Mouse (Mus musculus): ENCODE measurements around the gene Elf2. TPM values are rescaled to one million over a fixed set of nuclear protein-coding genes. Genes with fewer than 3 reads are reported as not detected.

The Elf2 gene
- polyA plus RNA-seq, 1 experiment from 2014 or later = 40.1 TPM

GRCm38 (mm10) chr3:51230886-51231285, 109.6 kb downstream of the Elf2 start:
- no peaks in the 10 kb centered on the region for H3K27me3 ChIP-seq (ENCODE audit: insufficient read depth, poor library complexity, severe bottlenecking)
- DNase-seq (ENCODE audit: low spot score) = no peak
- H3K27ac ChIP-seq = peak overlapping the region; percentile 83; the same call in 1 of the 2 replicates
- no peaks in the 10 kb centered on the region for H3K36me3 ChIP-seq
- H3K4me3 ChIP-seq = no peak overlapping the region
- WGBS = 61% methylated on average over 5 of the region's 5 CpGs
- H3K4me1 ChIP-seq = peaks cover 60% of the 10 kb centered on the region
- no peaks in the 10 kb centered on the region for H3K9me3 ChIP-seq

GRCm38 (mm10) chr3:51230146-51230835, 110.2 kb downstream of the Elf2 start:
- DNase-seq (ENCODE audit: low spot score) = peak; percentile 88
- 67% methylated on average over 6 of the region's 6 CpGs for WGBS
- Histone ChIP-seq H3K27me3 (ENCODE audit: insufficient read depth, poor library complexity, severe bottlenecking) (no peaks in the 10 kb centered on the region), H3K27ac (peak overlapping the region; percentile 83; the same call in 1 of the 2 replicates), H3K4me1 (peaks cover 60% of the 10 kb centered on the region), H3K36me3 (no peaks in the 10 kb centered on the region), H3K9me3 (no peaks in the 10 kb centered on the region), H3K4me3 (no peak overlapping the region)

- Histone ChIP-seq H3K4me1 (peaks cover 55% of the 10 kb centered on the region), H3K4me3 (no peak overlapping the region), H3K36me3 (no peaks in the 10 kb centered on the region), H3K9me3 (no peaks in the 10 kb centered on the region), H3K27ac (peak overlapping the region; percentile 36; the same call in 1 of the 2 replicates), H3K27me3 (ENCODE audit: insufficient read depth, poor library complexity, severe bottlenecking) (no peaks in the 10 kb centered on the region)
- WGBS = 76% methylated on average over 3 of the region's 3 CpGs
- DNase-seq (ENCODE audit: low spot score) = no peak
Measured at GRCm38 (mm10) chr3:51229226-51229625, 111.2 kb downstream of the Elf2 start.

GRCm38 (mm10) chr3:51228821-51229205, 111.7 kb downstream of the Elf2 start:
- peaks cover 54% of the 10 kb centered on the region for H3K4me1 ChIP-seq
- H3K9me3 ChIP-seq = no peaks in the 10 kb centered on the region
- DNase-seq (ENCODE audit: low spot score) = no peak
- WGBS = 84% methylated on average over 9 of the region's 9 CpGs
- no peaks in the 10 kb centered on the region for H3K27me3 ChIP-seq (ENCODE audit: insufficient read depth, poor library complexity, severe bottlenecking)
- H3K36me3 ChIP-seq = no peaks in the 10 kb centered on the region
- H3K4me3 ChIP-seq = no peak overlapping the region
- H3K27ac ChIP-seq = peak overlapping the region; percentile 36; the same call in 1 of the 2 replicates

- Histone ChIP-seq H3K36me3 (no peaks in the 10 kb centered on the region), H3K4me3 (no peak overlapping the region), H3K27ac (peak overlapping the region; percentile 36; the same call in 1 of the 2 replicates), H3K9me3 (no peaks in the 10 kb centered on the region), H3K27me3 (ENCODE audit: insufficient read depth, poor library complexity, severe bottlenecking) (no peaks in the 10 kb centered on the region), H3K4me1 (peaks cover 56% of the 10 kb centered on the region)
- 76% methylated on average over 10 of the region's 10 CpGs for WGBS
- DNase-seq (ENCODE audit: low spot score) = no peak
Measured at GRCm38 (mm10) chr3:51228038-51228820, 112.2 kb downstream of the Elf2 start.

GRCm38 (mm10) chr3:51226601-51227000, 113.9 kb downstream of the Elf2 start:
- Histone ChIP-seq H3K4me3 (peak overlapping the region; percentile 98), H3K27me3 (ENCODE audit: insufficient read depth, poor library complexity, severe bottlenecking) (no peaks in the 10 kb centered on the region), H3K9me3 (no peaks in the 10 kb centered on the region), H3K4me1 (peaks cover 67% of the 10 kb centered on the region), H3K36me3 (no peaks in the 10 kb centered on the region), H3K27ac (no peak overlapping the region)
- WGBS = 67% methylated on average over 3 of the region's 3 CpGs
- DNase-seq (ENCODE audit: low spot score) = no peak

GRCm38 (mm10) chr3:51225979-51226378, 114.5 kb downstream of the Elf2 start:
- Histone ChIP-seq H3K27me3 (ENCODE audit: insufficient read depth, poor library complexity, severe bottlenecking) (no peaks in the 10 kb centered on the region), H3K36me3 (no peaks in the 10 kb centered on the region), H3K9me3 (no peaks in the 10 kb centered on the region), H3K27ac (peak overlapping the region; percentile 30; the same call in 1 of the 2 replicates), H3K4me3 (peak overlapping the region; percentile 98), H3K4me1 (peaks cover 67% of the 10 kb centered on the region)
- no peak for DNase-seq (ENCODE audit: low spot score)
- 90% methylated on average over 10 of the region's 10 CpGs for WGBS

GRCm38 (mm10) chr3:51225226-51225750, 115.2 kb downstream of the Elf2 start:
- Histone ChIP-seq H3K27ac (peak overlapping the region; percentile 99), H3K4me3 (peak overlapping the region; percentile 98), H3K36me3 (no peaks in the 10 kb centered on the region), H3K9me3 (no peaks in the 10 kb centered on the region), H3K4me1 (peaks cover 68% of the 10 kb centered on the region), H3K27me3 (ENCODE audit: insufficient read depth, poor library complexity, severe bottlenecking) (no peaks in the 10 kb centered on the region)
- WGBS = under 1% methylated on average over 39 of the region's 39 CpGs
- DNase-seq (ENCODE audit: low spot score) = no peak

- peak within 1 kb of the TSS; percentile 99 for H3K27ac ChIP-seq
- H3K27me3 ChIP-seq (ENCODE audit: insufficient read depth, poor library complexity, severe bottlenecking) = no peaks in the 10 kb centered on the region
- under 1% methylated on average over 98 of the region's 100 CpGs for WGBS
- no peaks in the 10 kb centered on the region for H3K36me3 ChIP-seq
- peak; percentile 96 for DNase-seq (ENCODE audit: low spot score)
- H3K4me3 ChIP-seq = peak within 1 kb of the TSS; percentile 98
- H3K9me3 ChIP-seq = no peaks in the 10 kb centered on the region
- peaks cover 66% of the 10 kb centered on the region for H3K4me1 ChIP-seq
Measured at GRCm38 (mm10) chr3:51224363-51225225, 115.9 kb downstream of the Elf2 start, which contains the start of gene Noct. Noct (plus strand) TSS chr3:51224447.

- 15% methylated on average over 5 of the region's 5 CpGs for WGBS
- H3K27me3 ChIP-seq (ENCODE audit: insufficient read depth, poor library complexity, severe bottlenecking) = no peaks in the 10 kb centered on the region
- H3K4me3 ChIP-seq = peak overlapping the region; percentile 98
- no peaks in the 10 kb centered on the region for H3K36me3 ChIP-seq
- H3K27ac ChIP-seq = peak overlapping the region; percentile 99; the same call in 1 of the 2 replicates
- no peaks in the 10 kb centered on the region for H3K9me3 ChIP-seq
- peaks cover 65% of the 10 kb centered on the region for H3K4me1 ChIP-seq
- no peak for DNase-seq (ENCODE audit: low spot score)
Measured at GRCm38 (mm10) chr3:51223556-51223955, 116.9 kb downstream of the Elf2 start.

GRCm38 (mm10) chr3:51222834-51223460, 117.5 kb downstream of the Elf2 start:
- 0 out of 2 replicates have a peak overlapping the region, but pooled peaks have one; percentile 99 for H3K27ac ChIP-seq
- WGBS = 35% methylated on average over 10 of the region's 10 CpGs
- H3K4me3 ChIP-seq = no peak overlapping the region

GRCm38 (mm10) chr3:51222302-51222701, 118.2 kb downstream of the Elf2 start:
- Histone ChIP-seq H3K9me3 (no peaks in the 10 kb centered on the region), H3K4me1 (peaks cover 61% of the 10 kb centered on the region), H3K27me3 (ENCODE audit: insufficient read depth, poor library complexity, severe bottlenecking) (no peaks in the 10 kb centered on the region), H3K4me3 (no peak overlapping the region), H3K27ac (peak overlapping the region; percentile 49; the same call in 1 of the 2 replicates), H3K36me3 (no peaks in the 10 kb centered on the region)
- WGBS = 63% methylated on average over 6 of the region's 6 CpGs
- no peak for DNase-seq (ENCODE audit: low spot score)

More at GRCm38 (mm10) chr3:51222834-51223460, 117.5 kb downstream of the Elf2 start:
- no peaks in the 10 kb centered on the region for H3K9me3 ChIP-seq
- H3K4me1 ChIP-seq = peaks cover 64% of the 10 kb centered on the region
- DNase-seq (ENCODE audit: low spot score) = no peak
- no peaks in the 10 kb centered on the region for H3K27me3 ChIP-seq (ENCODE audit: insufficient read depth, poor library complexity, severe bottlenecking)
- no peaks in the 10 kb centered on the region for H3K36me3 ChIP-seq
